Mouse (Mus musculus) mammary gland, adult 2 months (tissue): ENCODE data around the gene 2610002M06Rik. TPM values are rescaled to one million over a fixed set of nuclear protein-coding genes. Genes with fewer than 3 reads are reported as not detected.

Experiments
- polyA plus RNA-seq: library from polyadenylated mRNA; depleted of rRNA; stranded (reverse); fragments of >200 nt; gene quantifications from 2 replicates; pipeline ENCODE4 v1.2.3, GENCODE M21; 2012; ENCODE audit warnings: low replicate concordance; rRNA removed

The 2610002M06Rik gene
- 1.6 and 4.8 TPM in 2 replicates for polyA plus RNA-seq

DNA sequence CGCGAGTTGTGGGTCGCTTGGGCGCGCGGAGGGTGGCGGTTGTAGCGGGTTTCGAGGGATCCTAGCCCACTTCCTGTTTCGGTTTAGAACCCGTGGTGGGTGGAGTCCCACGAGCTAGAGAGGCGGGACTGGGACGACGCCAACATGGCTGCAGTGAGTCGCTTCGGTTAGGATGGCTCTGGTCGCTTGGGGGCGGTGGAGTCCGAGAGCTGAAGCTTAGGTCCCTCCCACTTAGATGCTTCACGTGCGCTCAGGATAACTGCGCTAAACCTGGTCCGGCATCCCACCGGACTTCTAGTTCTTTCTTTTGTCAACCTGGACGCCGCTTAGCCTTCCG is at the start of gene 2610002M06Rik:
2610002M06Rik (minus strand) TSS at position 117 of the 337 bp plus-strand sequence.

DNA sequence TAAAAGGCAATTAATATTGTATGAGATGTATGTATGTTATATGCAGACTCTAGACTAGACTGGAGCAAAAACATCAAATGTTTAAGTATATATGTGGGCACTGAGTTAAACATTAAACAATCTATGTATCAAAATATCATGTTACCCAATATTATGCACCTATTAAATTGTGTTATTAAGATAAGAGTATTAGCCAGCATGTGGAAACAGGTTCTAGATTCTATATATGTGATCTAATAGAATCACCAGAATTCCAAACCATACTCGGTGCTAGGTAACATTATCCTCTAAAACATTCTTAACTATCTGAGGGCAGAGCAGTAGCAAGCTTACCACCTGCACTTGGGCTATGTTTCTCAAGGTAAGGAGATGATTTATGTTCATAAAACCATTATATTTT is 23.8 kb downstream of the 2610002M06Rik start, which contains the start of gene Tent5d:
Tent5d (plus strand) TSS at position 301 of the 400 bp plus-strand sequence.

Other genes with a start within 250 kb of the 2610002M06Rik start
- not detected in 2 replicates for gene Tbx22, start 148.4 kb downstream of the 2610002M06Rik start, polyA plus RNA-seq
- not detected in 2 replicates for gene Tent5d, start 23.7 kb downstream of the 2610002M06Rik start, polyA plus RNA-seq
- not detected in 2 replicates for gene Gm732, start 132.1 kb upstream of the 2610002M06Rik start, polyA plus RNA-seq